Mouse (Mus musculus): ENCODE measurements at regions not wholly inside any gene's neighbourhood (a gene's known extent, or its start where the extent isn't known, plus 50 kb on each side); places are given as distances from the start of the nearest gene placed in this dataset.

GRCm38 (mm10) chr14:76850051-76850450 is 186.5 kb upstream of the Ccdc122 start:
- no peak for ATAC-seq (ENCODE audit: low read depth)
- Histone ChIP-seq H3K27ac (ENCODE audit: low read depth, low read length) (no peak overlapping the region), H3K9ac (replicated peaks; ENCODE audit: low read depth, low read length) (no peak overlapping the region), H3K36me3 (ENCODE audit: control insufficient read depth, insufficient read depth, low read length) (no peaks in the 10 kb centered on the region), H3K27me3 (ENCODE audit: control insufficient read depth, insufficient read depth, low read length) (no peaks in the 10 kb centered on the region), H3K9me3 (ENCODE audit: control insufficient read depth, low read length) (no peaks in the 10 kb centered on the region), H3K4me1 (ENCODE audit: control insufficient read depth, insufficient read depth, low read length) (no peaks in the 10 kb centered on the region), H3K4me2 (ENCODE audit: low read depth, low read length) (no peak overlapping the region), H3K4me3 (ENCODE audit: low read depth, low read length) (no peak overlapping the region)
- WGBS = 34% methylated on average over 13 of the region's 13 CpGs

- WGBS = 70% methylated on average over 6 of the region's 6 CpGs
- no peaks in the 10 kb centered on the region for H3K4me1 ChIP-seq (ENCODE audit: control insufficient read depth, insufficient read depth, low read length)
- H3K27ac ChIP-seq (ENCODE audit: low read depth, low read length) = no peak overlapping the region
- no peaks in the 10 kb centered on the region for H3K9me3 ChIP-seq (ENCODE audit: control insufficient read depth, low read length)
- H3K9ac ChIP-seq (replicated peaks; ENCODE audit: low read depth, low read length) = no peak overlapping the region
- H3K4me2 ChIP-seq (ENCODE audit: low read depth, low read length) = no peak overlapping the region
- no peaks in the 10 kb centered on the region for H3K27me3 ChIP-seq (ENCODE audit: control insufficient read depth, insufficient read depth, low read length)
- no peak overlapping the region for H3K4me3 ChIP-seq (ENCODE audit: low read depth, low read length)
- ATAC-seq (ENCODE audit: low read depth) = no peak
- no peaks in the 10 kb centered on the region for H3K36me3 ChIP-seq (ENCODE audit: control insufficient read depth, insufficient read depth, low read length)
Measured at GRCm38 (mm10) chr14:76849636-76850035, 186.9 kb upstream of the Ccdc122 start.

GRCm38 (mm10) chr14:76849071-76849470 is 187.5 kb upstream of the Ccdc122 start:
- Histone ChIP-seq H3K4me3 (ENCODE audit: low read depth, low read length) (no peak overlapping the region), H3K36me3 (ENCODE audit: control insufficient read depth, insufficient read depth, low read length) (no peaks in the 10 kb centered on the region), H3K27ac (ENCODE audit: low read depth, low read length) (no peak overlapping the region), H3K9me3 (ENCODE audit: control insufficient read depth, low read length) (no peaks in the 10 kb centered on the region), H3K9ac (replicated peaks; ENCODE audit: low read depth, low read length) (no peak overlapping the region), H3K4me2 (ENCODE audit: low read depth, low read length) (no peak overlapping the region), H3K27me3 (ENCODE audit: control insufficient read depth, insufficient read depth, low read length) (no peaks in the 10 kb centered on the region), H3K4me1 (ENCODE audit: control insufficient read depth, insufficient read depth, low read length) (no peaks in the 10 kb centered on the region)
- ATAC-seq (ENCODE audit: low read depth) = no peak
- WGBS = 64% methylated on average over 3 of the region's 3 CpGs

GRCm38 (mm10) chr14:76845706-76846105 is 190.9 kb upstream of the Ccdc122 start:
- no peaks in the 10 kb centered on the region for H3K4me1 ChIP-seq (ENCODE audit: control insufficient read depth, insufficient read depth, low read length)
- no peak for ATAC-seq (ENCODE audit: low read depth)
- no peak overlapping the region for H3K4me3 ChIP-seq (ENCODE audit: low read depth, low read length)
- 49% methylated on average over 3 of the region's 3 CpGs for WGBS
- no peak overlapping the region for H3K9ac ChIP-seq (replicated peaks; ENCODE audit: low read depth, low read length)
- no peak overlapping the region for H3K4me2 ChIP-seq (ENCODE audit: low read depth, low read length)
- H3K9me3 ChIP-seq (ENCODE audit: control insufficient read depth, low read length) = no peaks in the 10 kb centered on the region
- no peaks in the 10 kb centered on the region for H3K36me3 ChIP-seq (ENCODE audit: control insufficient read depth, insufficient read depth, low read length)
- no peak overlapping the region for H3K27ac ChIP-seq (ENCODE audit: low read depth, low read length)
- no peaks in the 10 kb centered on the region for H3K27me3 ChIP-seq (ENCODE audit: control insufficient read depth, insufficient read depth, low read length)

GRCm38 (mm10) chr14:76844717-76845116 is 191.9 kb upstream of the Ccdc122 start:
- no peak for ATAC-seq (ENCODE audit: low read depth)
- WGBS = 95% methylated on average over 1 of the region's 1 CpGs
- Histone ChIP-seq H3K27ac (ENCODE audit: low read depth, low read length) (no peak overlapping the region), H3K9me3 (ENCODE audit: control insufficient read depth, low read length) (no peaks in the 10 kb centered on the region), H3K4me2 (ENCODE audit: low read depth, low read length) (no peak overlapping the region), H3K4me1 (ENCODE audit: control insufficient read depth, insufficient read depth, low read length) (no peaks in the 10 kb centered on the region), H3K36me3 (ENCODE audit: control insufficient read depth, insufficient read depth, low read length) (no peaks in the 10 kb centered on the region), H3K4me3 (ENCODE audit: low read depth, low read length) (no peak overlapping the region), H3K9ac (replicated peaks; ENCODE audit: low read depth, low read length) (no peak overlapping the region), H3K27me3 (ENCODE audit: control insufficient read depth, insufficient read depth, low read length) (no peaks in the 10 kb centered on the region)

- ATAC-seq (ENCODE audit: low read depth) = no peak
- no peak overlapping the region for H3K9ac ChIP-seq (replicated peaks; ENCODE audit: low read depth, low read length)
- 96% methylated on average over 5 of the region's 5 CpGs for WGBS
Measured at GRCm38 (mm10) chr14:76837583-76838220, 198.9 kb upstream of the Ccdc122 start.

GRCm38 (mm10) chr14:76836926-76837516 is 199.6 kb upstream of the Ccdc122 start:
- no peaks in the 10 kb centered on the region for H3K27me3 ChIP-seq (ENCODE audit: control insufficient read depth, insufficient read depth, low read length)
- no peaks in the 10 kb centered on the region for H3K36me3 ChIP-seq (ENCODE audit: control insufficient read depth, insufficient read depth, low read length)
- no peak overlapping the region for H3K4me2 ChIP-seq (ENCODE audit: low read depth, low read length)
- H3K27ac ChIP-seq (ENCODE audit: low read depth, low read length) = no peak overlapping the region
- ATAC-seq (ENCODE audit: low read depth) = no peak
- no peak overlapping the region for H3K9ac ChIP-seq (replicated peaks; ENCODE audit: low read depth, low read length)
- no peaks in the 10 kb centered on the region for H3K4me1 ChIP-seq (ENCODE audit: control insufficient read depth, insufficient read depth, low read length)
- no peak overlapping the region for H3K4me3 ChIP-seq (ENCODE audit: low read depth, low read length)
- WGBS = 57% methylated on average over 10 of the region's 10 CpGs
- no peaks in the 10 kb centered on the region for H3K9me3 ChIP-seq (ENCODE audit: control insufficient read depth, low read length)

More at GRCm38 (mm10) chr14:76837583-76838220, 198.9 kb upstream of the Ccdc122 start:
- Histone ChIP-seq H3K4me2 (ENCODE audit: low read depth, low read length) (no peak overlapping the region), H3K9me3 (ENCODE audit: control insufficient read depth, low read length) (no peaks in the 10 kb centered on the region), H3K27ac (ENCODE audit: low read depth, low read length) (no peak overlapping the region), H3K36me3 (ENCODE audit: control insufficient read depth, insufficient read depth, low read length) (no peaks in the 10 kb centered on the region), H3K27me3 (ENCODE audit: control insufficient read depth, insufficient read depth, low read length) (no peaks in the 10 kb centered on the region), H3K4me1 (ENCODE audit: control insufficient read depth, insufficient read depth, low read length) (no peaks in the 10 kb centered on the region), H3K4me3 (ENCODE audit: low read depth, low read length) (no peak overlapping the region)

- no peaks in the 10 kb centered on the region for H3K36me3 ChIP-seq (ENCODE audit: control insufficient read depth, insufficient read depth, low read length)
- no peak overlapping the region for H3K27ac ChIP-seq (ENCODE audit: low read depth, low read length)
- H3K4me2 ChIP-seq (ENCODE audit: low read depth, low read length) = no peak overlapping the region
- H3K4me3 ChIP-seq (ENCODE audit: low read depth, low read length) = no peak overlapping the region
- WGBS = 91% methylated on average over 2 of the region's 2 CpGs
- no peak overlapping the region for H3K9ac ChIP-seq (replicated peaks; ENCODE audit: low read depth, low read length)
- no peak for ATAC-seq (ENCODE audit: low read depth)
- no peaks in the 10 kb centered on the region for H3K9me3 ChIP-seq (ENCODE audit: control insufficient read depth, low read length)
- no peaks in the 10 kb centered on the region for H3K27me3 ChIP-seq (ENCODE audit: control insufficient read depth, insufficient read depth, low read length)
- no peaks in the 10 kb centered on the region for H3K4me1 ChIP-seq (ENCODE audit: control insufficient read depth, insufficient read depth, low read length)
Measured at GRCm38 (mm10) chr14:76836271-76836670, 200.3 kb upstream of the Ccdc122 start.

GRCm38 (mm10) chr14:76834084-76834483 is 202.5 kb upstream of the Ccdc122 start:
- Histone ChIP-seq H3K36me3 (ENCODE audit: control insufficient read depth, insufficient read depth, low read length) (no peaks in the 10 kb centered on the region), H3K9me3 (ENCODE audit: control insufficient read depth, low read length) (no peaks in the 10 kb centered on the region), H3K4me1 (ENCODE audit: control insufficient read depth, insufficient read depth, low read length) (no peaks in the 10 kb centered on the region), H3K27ac (ENCODE audit: low read depth, low read length) (no peak overlapping the region), H3K4me2 (ENCODE audit: low read depth, low read length) (no peak overlapping the region), H3K27me3 (ENCODE audit: control insufficient read depth, insufficient read depth, low read length) (no peaks in the 10 kb centered on the region), H3K9ac (replicated peaks; ENCODE audit: low read depth, low read length) (no peak overlapping the region), H3K4me3 (ENCODE audit: low read depth, low read length) (no peak overlapping the region)
- ATAC-seq (ENCODE audit: low read depth) = no peak
- WGBS = 65% methylated on average over 6 of the region's 6 CpGs

All from neural tube, embryonic 14.5 days (tissue).